Mouse (Mus musculus): ENCODE results near the gene Bnip1.

Gene Bnip1

DNA sequence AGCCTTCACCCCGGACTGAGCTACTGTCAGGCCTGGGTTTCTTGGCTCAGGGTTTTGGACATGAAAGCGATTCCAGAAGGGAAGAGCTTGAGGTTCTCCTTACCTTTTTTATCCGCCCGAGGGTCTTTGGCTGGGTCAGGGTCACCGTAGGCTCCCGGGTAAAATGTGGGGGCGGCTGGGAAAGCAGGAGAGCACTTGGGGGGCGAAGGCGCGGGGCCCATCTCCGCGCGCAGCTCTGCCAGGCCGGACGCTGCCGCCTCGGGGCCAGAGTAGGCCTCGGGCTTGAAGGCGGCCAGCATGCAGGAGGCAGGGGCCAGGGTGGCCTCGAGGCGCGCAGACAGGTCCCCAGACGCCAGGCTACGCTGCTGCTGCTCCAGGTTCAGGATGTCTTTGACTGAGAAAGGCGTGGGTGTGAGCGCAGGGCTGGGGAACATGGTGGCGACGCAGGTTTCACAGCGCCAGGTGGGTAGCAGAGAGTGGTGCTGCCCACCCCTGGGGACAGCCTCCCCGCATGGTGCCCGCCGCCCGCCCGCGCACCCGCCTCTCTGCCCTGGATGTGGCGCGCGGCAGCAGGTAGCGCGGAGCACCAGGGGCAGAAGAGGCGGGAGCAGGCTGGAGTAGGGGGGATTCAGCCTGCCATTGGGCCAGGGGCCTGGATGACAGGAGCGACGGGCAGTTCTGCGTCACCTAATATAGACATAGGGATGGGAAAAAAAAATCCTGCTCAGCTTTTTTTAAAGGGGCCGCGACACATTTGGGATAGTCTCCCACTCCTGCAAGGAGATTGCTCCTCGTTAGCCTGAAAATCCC, 60.3 kb downstream of the Bnip1 start:
- no peak for DNase-seq

DNA sequence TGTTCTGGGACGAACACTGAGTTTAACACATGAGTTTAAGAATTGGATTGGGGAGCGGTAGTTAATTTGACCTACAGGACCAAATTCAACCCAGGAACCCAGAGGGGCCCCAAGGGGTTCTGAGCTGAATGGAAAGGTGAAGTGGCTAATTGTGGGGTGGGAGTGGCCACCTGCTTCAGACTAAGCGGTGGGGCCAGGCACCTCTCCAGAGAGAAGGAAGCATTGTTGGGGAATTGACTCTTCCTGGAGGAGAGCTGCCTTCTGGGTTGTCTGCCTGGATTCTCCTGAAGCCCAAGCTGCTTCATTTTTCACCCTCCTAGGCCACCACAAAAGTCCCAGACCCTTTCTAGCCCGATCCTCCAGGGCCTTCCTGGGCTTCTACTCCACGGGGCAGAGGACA, 61.1 kb downstream of the Bnip1 start:
- DNase-seq, result no peak

Data from cerebellum, postnatal 25 days (tissue).